7 mouse cellular contexts compared by ENCODE assay signal in genomic region chr8:111932580-111933336, GRCm38 (mm10). TPM values are rescaled to one million over a fixed set of nuclear protein-coding genes. Genes with fewer than 3 reads are reported as not detected.
DNase-seq lines count a peak whose midpoint lies in the region; ATAC-seq and TF ChIP-seq lines count a peak whose summit lies in the region.

No protein-coding gene starts in this region.

- H3K9ac ChIP-seq in MEL (ENCODE audit: control insufficient read depth, low read depth, low read length, poor library complexity, severe bottlenecking), result peak overlapping the region; percentile 64
- H3K9ac ChIP-seq in heart, postnatal 0 days (replicated peaks; ENCODE audit: low read depth, low read length), result peak overlapping the region; percentile 31; the same call in 1 of the 2 replicates

- DNase-seq in MEL (ENCODE audit: low read depth, low spot score), result peak; percentile 96
- DNase-seq in heart, postnatal 0 days (ENCODE audit: low spot score), result peak; percentile 27
- peak; percentile 83 to 85 for DNase-seq in kidney, postnatal 36 days
- peak; percentile 62 for DNase-seq in spleen, postnatal 14 days (ENCODE audit: low spot score in 2 of 2)

- H3K27ac ChIP-seq in MEL (ENCODE audit: control insufficient read depth, low read depth, low read length), result peak overlapping the region; percentile 20; the same call in 1 of the 2 replicates
- H3K27ac ChIP-seq in bone marrow macrophage, adult 2 months (ENCODE audit: insufficient read depth, low read depth, low read length), result no peak overlapping the region
- no peak overlapping the region for H3K27ac ChIP-seq in heart, postnatal 0 days (ENCODE audit: low read depth)

- no peaks in the 10 kb centered on the region for H3K79me2 ChIP-seq in MEL (ENCODE audit: control insufficient read depth, insufficient read depth, low read length, poor library complexity)

- no peak for ATAC-seq in heart, postnatal 0 days (ENCODE audit: insufficient read depth, low read depth)

- H3K4me2 ChIP-seq in heart, postnatal 0 days (ENCODE audit: low read depth, low read length), result peak overlapping the region; percentile 75

- WGBS in heart, postnatal 0 days, result 40% methylated on average over 19 of the region's 19 CpGs

- H3K36me3 ChIP-seq in MEL (ENCODE audit: control insufficient read depth in 1 of 2, insufficient read depth in 2 of 2, low read length in 2 of 2), result peaks cover 0 to 20% of the 10 kb centered on the region in 2 experiments; a peak in 2 of 4 replicates
- H3K36me3 ChIP-seq in erythroblast, embryonic 14.5 days (ENCODE audit: control insufficient read depth), result peaks cover 12% of the 10 kb centered on the region
- no peaks in the 10 kb centered on the region for H3K36me3 ChIP-seq in heart, postnatal 0 days (replicated peaks; ENCODE audit: control insufficient read depth, insufficient read depth, low read length)
- no peaks in the 10 kb centered on the region for H3K36me3 ChIP-seq in megakaryocyte, embryonic 14.5 days (replicated peaks; ENCODE audit: low read length)

- peaks cover 2 to 18% of the 10 kb centered on the region in 2 experiments; a peak in 3 of 4 replicates for H3K4me1 ChIP-seq in MEL (ENCODE audit: control insufficient read depth in 1 of 2, insufficient read depth in 2 of 2, low read length in 2 of 2)
- H3K4me1 ChIP-seq in bone marrow macrophage, adult 2 months (ENCODE audit: control insufficient read depth, insufficient read depth, low read length), result peaks cover 19% of the 10 kb centered on the region
- H3K4me1 ChIP-seq in erythroblast, embryonic 14.5 days (ENCODE audit: control insufficient read depth), result peaks cover 67% of the 10 kb centered on the region
- H3K4me1 ChIP-seq in heart, postnatal 0 days (ENCODE audit: control insufficient read depth, insufficient read depth), result no peaks in the 10 kb centered on the region
- H3K4me1 ChIP-seq in megakaryocyte, embryonic 14.5 days, result peaks cover 70% of the 10 kb centered on the region

- H3K27me3 ChIP-seq in MEL (ENCODE audit: control insufficient read depth in 1 of 2, insufficient read depth in 2 of 2, low read length in 2 of 2), result no peaks in the 10 kb centered on the region
- no peaks in the 10 kb centered on the region for H3K27me3 ChIP-seq in erythroblast, embryonic 14.5 days (ENCODE audit: control insufficient read depth)
- H3K27me3 ChIP-seq in heart, postnatal 0 days (ENCODE audit: control insufficient read depth, insufficient read depth, low read length), result no peaks in the 10 kb centered on the region
- no peaks in the 10 kb centered on the region for H3K27me3 ChIP-seq in megakaryocyte, embryonic 14.5 days (replicated peaks)

- no peak for TF ChIP-seq RAD21 in MEL (IDR thresholded peaks at IDR 0.05; ENCODE audit: low read depth, low read length)

- no peak for TF ChIP-seq EP300 in MEL (IDR thresholded peaks at IDR 0.05; ENCODE audit: low read depth in 1 of 2, low read length in 2 of 2)
- TF ChIP-seq EP300 in heart, postnatal 0 days (IDR thresholded peaks at IDR 0.05; ENCODE audit: low read depth), result no peak

- peak in 1 of 2 experiments; percentile 66; a peak in 2 of 4 replicates for TF ChIP-seq POLR2A in MEL (IDR thresholded peaks at IDR 0.05; ENCODE audit: control insufficient read depth in 1 of 2, insufficient read depth in 1 of 2, low read depth in 1 of 2, low read length in 2 of 2, poor library complexity in 1 of 2)
- TF ChIP-seq POLR2A in bone marrow macrophage, adult 2 months (IDR thresholded peaks at IDR 0.05; ENCODE audit: borderline replicate concordance, low read depth, low read length), result no peak

- H3K4me3 ChIP-seq in MEL (ENCODE audit: control insufficient read depth in 1 of 2, insufficient read depth in 1 of 2, low read depth in 2 of 2, low read length in 2 of 2), result peak overlapping the region; percentile 70 to 88
- peak overlapping the region; percentile 67 for H3K4me3 ChIP-seq in bone marrow macrophage, adult 2 months (ENCODE audit: insufficient read depth, low read length)
- H3K4me3 ChIP-seq in erythroblast, embryonic 14.5 days (replicated peaks), result peak overlapping the region; percentile 83
- peak overlapping the region; percentile 53 for H3K4me3 ChIP-seq in heart, postnatal 0 days (ENCODE audit: low read depth, low read length)
- H3K4me3 ChIP-seq in megakaryocyte, embryonic 14.5 days (replicated peaks), result peak overlapping the region; percentile 92

- no peaks in the 10 kb centered on the region for H3K9me3 ChIP-seq in MEL (replicated peaks; ENCODE audit: insufficient read depth, low read length)
- H3K9me3 ChIP-seq in erythroblast, embryonic 14.5 days (ENCODE audit: control insufficient read depth, low read length), result no peaks in the 10 kb centered on the region
- H3K9me3 ChIP-seq in heart, postnatal 0 days (replicated peaks; ENCODE audit: control insufficient read depth, low read length), result no peaks in the 10 kb centered on the region
- no peaks in the 10 kb centered on the region for H3K9me3 ChIP-seq in megakaryocyte, embryonic 14.5 days

- TF ChIP-seq CTCF in MEL (IDR thresholded peaks at IDR 0.05 in 2 of 3, conservative IDR thresholded peaks at IDR 0.05 in 1 of 3; ENCODE audit: control insufficient read depth in 1 of 3, insufficient read depth in 1 of 3, low read depth in 2 of 3, low read length in 3 of 3, poor library complexity in 1 of 3, severe bottlenecking in 1 of 3), result no peak
- TF ChIP-seq CTCF in bone marrow macrophage, adult 2 months (IDR thresholded peaks at IDR 0.05; ENCODE audit: low read depth, low read length), result no peak
- TF ChIP-seq CTCF in heart, postnatal 0 days (IDR thresholded peaks at IDR 0.05; ENCODE audit: low read depth), result no peak

TF ChIP-seq in MEL, 35 proteins besides CTCF, POLR2A, EP300 and RAD21 (continues in another document):
- TF ChIP-seq SIN3A (IDR thresholded peaks at IDR 0.05; ENCODE audit: low read length), result peak; percentile 65
- TF ChIP-seq MAFK (IDR thresholded peaks at IDR 0.05; ENCODE audit: borderline replicate concordance, low read depth, low read length), result no peak
- no peak for TF ChIP-seq KAT2A (conservative IDR thresholded peaks at IDR 0.05; ENCODE audit: low read depth, low read length)
- TF ChIP-seq GABPA (IDR thresholded peaks at IDR 0.05; ENCODE audit: low read depth, low read length), result no peak
- TF ChIP-seq MYC (IDR thresholded peaks at IDR 0.05; ENCODE audit: low read depth, low read length), result no peak

RNA-seq across cellular contexts. Expression of gene Tmem231, which starts 0.9 kb away (rescaled TPM):
- 0.85 and 0.95 TPM in 2 replicates for total RNA-seq in MEL (2012; rRNA removed)
- polyA plus RNA-seq in MEL (2012; ENCODE audit: insufficient read depth in 1 of 2, insufficient read length in 2 of 2, low read depth in 1 of 2, low replicate concordance in 2 of 2, missing spikeins in 1 of 2), result 1 to 10 TPM in 1 of 2 experiments, not detected in 1; 2.5 TPM
- 0.92 and 1.9 TPM in 2 replicates for polyA plus RNA-seq in bone marrow macrophage, adult 2 months (2012; ENCODE audit: insufficient read depth, insufficient read length, missing spikeins)
- polyA plus RNA-seq in erythroblast, embryonic 14.5 days (2012), result 0.33 and 0.70 TPM in 2 replicates
- 1.2 and 3.3 TPM in 2 replicates for total RNA-seq in heart, postnatal 0 days (2014; rRNA removed; ENCODE audit: low replicate concordance)
- polyA plus RNA-seq in heart, postnatal 0 days (2015; fragmentation: Nextera tagmentation; extraction: Ambion mirVana), result 1.6 TPM in 2 replicates
- polyA plus RNA-seq in megakaryocyte, embryonic 14.5 days (2012; ENCODE audit: insufficient read depth, low replicate concordance), result 1.9 and 2.4 TPM in 2 replicates

RNA-seq across cellular contexts. Expression of gene Gabarapl2, which starts 7.7 kb away (rescaled TPM):
- total RNA-seq in MEL (2012; rRNA removed), result 18.4 and 21.6 TPM in 2 replicates
- 10 to 100 TPM in 1 of 2 experiments, not detected in 1; 22.5 TPM for polyA plus RNA-seq in MEL (2012; ENCODE audit: insufficient read depth in 1 of 2, insufficient read length in 2 of 2, low read depth in 1 of 2, low replicate concordance in 2 of 2, missing spikeins in 1 of 2)
- polyA plus RNA-seq in bone marrow macrophage, adult 2 months (2012; ENCODE audit: insufficient read depth, insufficient read length, missing spikeins), result 89.6 and 94.9 TPM in 2 replicates
- 2.0 and 3.3 TPM in 2 replicates for polyA plus RNA-seq in erythroblast, embryonic 14.5 days (2012)
- 71.2 and 76.3 TPM in 2 replicates for total RNA-seq in heart, postnatal 0 days (2014; rRNA removed; ENCODE audit: low replicate concordance)
- polyA plus RNA-seq in heart, postnatal 0 days (2015; fragmentation: Nextera tagmentation; extraction: Ambion mirVana), result 212 and 220 TPM in 2 replicates
- polyA plus RNA-seq in megakaryocyte, embryonic 14.5 days (2012; ENCODE audit: insufficient read depth, low replicate concordance), result 9.3 TPM in 1 of 2 replicates, not detected in the other

RNA-seq across cellular contexts. Expression of gene Chst5, which starts 22.5 kb away (rescaled TPM):
- total RNA-seq in MEL (2012; rRNA removed), result not detected in 2 replicates
- not detected for polyA plus RNA-seq in MEL (2012; ENCODE audit: insufficient read depth in 1 of 2, insufficient read length in 2 of 2, low read depth in 1 of 2, low replicate concordance in 2 of 2, missing spikeins in 1 of 2)
- polyA plus RNA-seq in bone marrow macrophage, adult 2 months (2012; ENCODE audit: insufficient read depth, insufficient read length, missing spikeins), result not detected in 2 replicates
- not detected in 2 replicates for polyA plus RNA-seq in erythroblast, embryonic 14.5 days (2012)
- total RNA-seq in heart, postnatal 0 days (2014; rRNA removed; ENCODE audit: low replicate concordance), result not detected in 2 replicates
- polyA plus RNA-seq in heart, postnatal 0 days (2015; fragmentation: Nextera tagmentation; extraction: Ambion mirVana), result not detected in 2 replicates
- not detected in 2 replicates for polyA plus RNA-seq in megakaryocyte, embryonic 14.5 days (2012; ENCODE audit: insufficient read depth, low replicate concordance)

RNA-seq across cellular contexts. Expression of gene Tmem170, which starts 56.2 kb away (rescaled TPM):
- total RNA-seq in MEL (2012; rRNA removed), result 2.8 and 2.9 TPM in 2 replicates
- polyA plus RNA-seq in MEL (2012; ENCODE audit: insufficient read depth in 1 of 2, insufficient read length in 2 of 2, low read depth in 1 of 2, low replicate concordance in 2 of 2, missing spikeins in 1 of 2), result 1 to 10 TPM in 1 of 2 experiments, not detected in 1; 4.6 TPM
- polyA plus RNA-seq in bone marrow macrophage, adult 2 months (2012; ENCODE audit: insufficient read depth, insufficient read length, missing spikeins), result 2.6 and 3.3 TPM in 2 replicates
- 0.07 and 0.08 TPM in 2 replicates for polyA plus RNA-seq in erythroblast, embryonic 14.5 days (2012)
- total RNA-seq in heart, postnatal 0 days (2014; rRNA removed; ENCODE audit: low replicate concordance), result 3.3 and 3.9 TPM in 2 replicates
- polyA plus RNA-seq in heart, postnatal 0 days (2015; fragmentation: Nextera tagmentation; extraction: Ambion mirVana), result 2.5 and 3.5 TPM in 2 replicates
- not detected in 2 replicates for polyA plus RNA-seq in megakaryocyte, embryonic 14.5 days (2012; ENCODE audit: insufficient read depth, low replicate concordance)

RNA-seq across cellular contexts. Expression of gene Adat1, which starts 59.3 kb away (rescaled TPM):
- total RNA-seq in MEL (2012; rRNA removed), result 6.4 and 8.3 TPM in 2 replicates
- 1 to 10 TPM in 1 of 2 experiments, not detected in 1; 9.3 TPM for polyA plus RNA-seq in MEL (2012; ENCODE audit: insufficient read depth in 1 of 2, insufficient read length in 2 of 2, low read depth in 1 of 2, low replicate concordance in 2 of 2, missing spikeins in 1 of 2)
- 2.4 and 3.1 TPM in 2 replicates for polyA plus RNA-seq in bone marrow macrophage, adult 2 months (2012; ENCODE audit: insufficient read depth, insufficient read length, missing spikeins)
- polyA plus RNA-seq in erythroblast, embryonic 14.5 days (2012), result 0.06 TPM in 1 of 2 replicates, not detected in the other
- 0.46 and 2.4 TPM in 2 replicates for total RNA-seq in heart, postnatal 0 days (2014; rRNA removed; ENCODE audit: low replicate concordance)
- 2.0 and 2.2 TPM in 2 replicates for polyA plus RNA-seq in heart, postnatal 0 days (2015; fragmentation: Nextera tagmentation; extraction: Ambion mirVana)
- 0.40 and 1.5 TPM in 2 replicates for polyA plus RNA-seq in megakaryocyte, embryonic 14.5 days (2012; ENCODE audit: insufficient read depth, low replicate concordance)

Comparison
In these comparisons a context has a peak if more than half of its experiments do, and no peak if none do; other contexts are left out.
1. DNase-seq: peak in every context shown above with its lines; median percentile 96 in MEL; 84 in kidney, postnatal 36 days; 62 in spleen, postnatal 14 days; 27 in heart, postnatal 0 days.